Mouse (Mus musculus): Measurements from ENCODE around the gene Crygb. TPM values are rescaled to one million over a fixed set of nuclear protein-coding genes. Genes with fewer than 3 reads are reported as not detected.
A peak's percentile ranks its signal among the peaks of the same experiment; 100 is the strongest.

Gene Crygb
- polyA plus RNA-seq (2015; fragmentation: Nextera tagmentation; extraction: Ambion mirVana) = 0.34 TPM in 1 of 2 replicates, not detected in the other

DNA sequence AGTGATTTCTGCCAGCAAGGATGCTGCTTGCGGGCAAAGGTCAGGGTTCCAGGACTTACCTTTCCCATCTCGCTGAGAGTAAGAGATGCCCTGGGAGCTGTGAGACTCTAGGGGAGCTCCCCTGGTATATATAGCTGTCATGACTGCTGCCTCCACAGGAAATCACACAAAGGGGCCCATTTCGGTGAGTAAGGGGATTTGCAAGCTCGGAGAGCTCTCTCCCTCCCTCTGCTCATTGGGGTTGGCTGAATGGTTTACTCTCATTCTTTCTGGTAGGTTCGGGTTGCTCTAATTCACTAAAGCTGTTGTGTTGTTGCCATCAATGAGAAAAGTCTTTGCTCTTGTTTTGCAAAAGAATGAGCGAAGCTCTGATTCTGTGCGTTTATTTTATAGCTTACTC is at the start of gene Crygb:
Gene Crygb (minus strand): TSS at position 101 of the 400 bp plus-strand sequence.
- no peaks in the 10 kb centered on the region for H3K36me3 ChIP-seq
- H3K9me3 ChIP-seq = no peaks in the 10 kb centered on the region
- no peaks in the 10 kb centered on the region for H3K4me1 ChIP-seq (replicated peaks)
- WGBS = 32% methylated on average over 7 of the region's 7 CpGs
- H3K27me3 ChIP-seq = no peaks in the 10 kb centered on the region
- no peak for ATAC-seq (ENCODE audit: low FRiP score)
- H3K27ac ChIP-seq = no peak within 1 kb of the TSS
- no peak within 1 kb of the TSS for H3K4me3 ChIP-seq
- no peak within 1 kb of the TSS for H3K4me2 ChIP-seq
- H3K9ac ChIP-seq = no peak within 1 kb of the TSS

DNA sequence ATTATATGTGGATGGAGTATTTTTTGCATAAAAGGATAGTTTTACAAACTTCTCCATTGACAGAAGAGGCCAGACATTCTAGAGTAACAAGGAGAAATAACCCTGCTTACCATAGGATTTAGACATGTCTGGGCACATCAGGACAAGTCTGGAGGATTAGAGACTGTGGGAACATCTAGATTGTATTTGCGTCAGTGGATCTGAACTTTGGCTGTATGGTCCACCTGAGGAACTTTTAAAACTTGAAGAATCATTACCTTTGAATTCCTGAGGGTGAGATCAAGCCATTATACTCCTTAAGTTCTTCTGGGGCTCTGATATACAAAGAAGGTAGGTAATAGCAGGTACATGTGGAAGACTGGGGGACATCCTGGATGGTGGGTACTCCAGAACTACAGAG is 49.6 kb upstream of the Crygb start:
- 94% methylated on average over 1 of the region's 1 CpGs for WGBS
- ATAC-seq (ENCODE audit: low FRiP score) = no peak
- H3K36me3 ChIP-seq = no peaks in the 10 kb centered on the region
- H3K27ac ChIP-seq = no peak overlapping the region
- H3K4me1 ChIP-seq (replicated peaks) = no peaks in the 10 kb centered on the region
- H3K4me2 ChIP-seq = no peak overlapping the region
- H3K9ac ChIP-seq = no peak overlapping the region
- H3K9me3 ChIP-seq = no peaks in the 10 kb centered on the region
- no peak overlapping the region for H3K4me3 ChIP-seq
- H3K27me3 ChIP-seq = no peaks in the 10 kb centered on the region

DNA sequence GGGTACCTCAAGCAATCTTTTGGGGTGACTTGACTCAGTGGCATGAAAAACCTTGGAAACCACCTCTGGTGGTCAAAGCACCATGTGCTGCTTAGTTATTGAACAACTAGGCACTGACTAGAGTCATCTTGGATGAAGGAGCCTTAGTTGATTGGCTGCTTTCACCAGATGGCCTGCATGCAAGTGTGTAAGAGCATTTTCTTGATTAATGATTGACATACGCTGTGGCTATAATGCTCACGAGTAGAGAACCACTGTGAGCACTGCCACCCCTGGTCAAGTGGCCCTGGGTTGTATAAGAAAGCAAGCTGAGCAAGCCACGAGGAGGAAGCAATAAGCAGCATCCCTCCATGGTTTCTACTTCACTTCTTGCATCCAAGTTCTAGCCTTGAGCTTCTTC is 48.1 kb upstream of the Crygb start:
- H3K4me2 ChIP-seq = no peak overlapping the region
- 80% methylated on average over 3 of the region's 3 CpGs for WGBS
- H3K4me1 ChIP-seq (replicated peaks) = no peaks in the 10 kb centered on the region
- H3K27ac ChIP-seq = no peak overlapping the region
- no peak overlapping the region for H3K9ac ChIP-seq
- ATAC-seq (ENCODE audit: low FRiP score) = no peak
- H3K36me3 ChIP-seq = no peaks in the 10 kb centered on the region
- H3K9me3 ChIP-seq = no peaks in the 10 kb centered on the region
- H3K27me3 ChIP-seq = no peaks in the 10 kb centered on the region
- H3K4me3 ChIP-seq = no peak overlapping the region

DNA sequence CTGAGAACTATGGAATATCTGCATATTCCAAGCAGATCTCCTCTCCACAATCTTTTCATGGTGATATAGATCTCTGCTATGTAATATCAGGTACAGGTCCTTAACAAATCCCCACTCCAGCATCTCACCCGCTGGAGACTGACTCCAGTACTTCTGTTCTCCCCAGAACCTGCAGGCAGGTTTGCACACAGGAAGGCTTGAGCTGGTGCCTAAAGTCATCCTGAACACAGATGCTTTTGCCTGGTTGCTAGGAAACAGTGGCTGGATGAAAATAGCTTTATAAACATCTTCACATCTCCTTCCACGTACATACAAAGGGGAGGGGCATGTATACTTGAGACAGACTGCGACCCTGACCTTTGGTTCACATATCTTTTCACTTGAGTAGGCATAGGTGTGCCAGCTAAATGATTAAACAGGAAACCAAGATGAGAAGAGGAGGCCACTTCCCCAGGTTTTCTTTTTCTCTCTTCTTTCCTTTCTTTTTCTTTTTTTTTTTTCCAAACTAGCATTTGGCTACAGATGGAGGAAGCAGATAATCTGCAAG is 47.6 kb upstream of the Crygb start:
- no peaks in the 10 kb centered on the region for H3K4me1 ChIP-seq (replicated peaks)
- H3K9me3 ChIP-seq = no peaks in the 10 kb centered on the region
- no peak overlapping the region for H3K4me2 ChIP-seq
- H3K27ac ChIP-seq = no peak overlapping the region
- ATAC-seq (ENCODE audit: low FRiP score) = no peak
- no peak overlapping the region for H3K9ac ChIP-seq
- H3K27me3 ChIP-seq = no peaks in the 10 kb centered on the region
- WGBS = 82% methylated on average over 3 of the region's 3 CpGs
- no peak overlapping the region for H3K4me3 ChIP-seq
- no peaks in the 10 kb centered on the region for H3K36me3 ChIP-seq

DNA sequence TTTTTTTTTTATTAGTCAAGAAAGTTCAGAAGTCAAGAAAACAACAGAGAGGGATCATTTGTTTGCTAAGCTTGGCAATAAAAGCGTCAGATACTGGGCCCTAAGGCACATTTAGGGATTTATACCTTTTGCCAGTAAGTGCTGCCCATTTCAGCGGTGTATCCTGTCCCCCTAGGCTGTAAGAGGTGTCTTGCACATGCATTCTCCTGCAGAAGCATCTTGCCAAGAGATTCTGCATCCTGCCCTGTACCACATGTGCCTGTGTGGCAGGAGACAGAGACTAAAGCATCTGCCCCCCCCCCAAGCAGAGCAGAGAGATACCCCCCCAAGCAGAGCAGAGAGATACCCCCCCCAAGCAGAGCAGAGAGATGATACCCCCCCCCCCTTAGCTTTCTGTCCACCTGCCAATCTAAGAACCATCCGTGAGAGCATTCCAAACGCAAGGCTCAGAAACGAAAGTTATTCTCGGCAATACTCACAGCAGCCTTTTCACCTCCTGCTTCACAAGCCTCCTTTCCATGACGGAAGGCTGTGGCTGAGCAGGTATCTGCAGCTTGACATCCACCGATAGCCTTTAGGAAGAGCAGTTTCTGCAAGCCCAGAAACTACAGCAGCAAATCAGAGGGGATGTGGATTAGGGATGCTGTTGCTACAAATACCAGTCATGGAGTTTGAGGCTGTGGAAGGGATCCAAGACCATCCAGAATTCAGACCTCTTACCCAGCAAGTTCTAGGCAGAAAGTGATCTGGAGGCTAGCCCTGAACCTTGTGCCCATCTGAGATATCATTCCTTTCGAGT is 40.7 kb upstream of the Crygb start, which contains the start of gene D630023F18Rik:
Gene D630023F18Rik (minus strand): TSS at position 641 of the 799 bp plus-strand sequence.
- Histone ChIP-seq H3K27me3 (no peaks in the 10 kb centered on the region), H3K36me3 (no peaks in the 10 kb centered on the region), H3K27ac (no peak within 1 kb of the TSS), H3K4me1 (replicated peaks) (no peaks in the 10 kb centered on the region), H3K9me3 (no peaks in the 10 kb centered on the region), H3K4me2 (peak within 1 kb of the TSS; percentile 50), H3K4me3 (peak within 1 kb of the TSS; percentile 26; the same call in 1 of the 2 replicates), H3K9ac (no peak within 1 kb of the TSS; the same call in 1 of the 2 replicates)
- no peak for ATAC-seq (ENCODE audit: low FRiP score)
- 31% methylated on average over 9 of the region's 9 CpGs for WGBS

DNA sequence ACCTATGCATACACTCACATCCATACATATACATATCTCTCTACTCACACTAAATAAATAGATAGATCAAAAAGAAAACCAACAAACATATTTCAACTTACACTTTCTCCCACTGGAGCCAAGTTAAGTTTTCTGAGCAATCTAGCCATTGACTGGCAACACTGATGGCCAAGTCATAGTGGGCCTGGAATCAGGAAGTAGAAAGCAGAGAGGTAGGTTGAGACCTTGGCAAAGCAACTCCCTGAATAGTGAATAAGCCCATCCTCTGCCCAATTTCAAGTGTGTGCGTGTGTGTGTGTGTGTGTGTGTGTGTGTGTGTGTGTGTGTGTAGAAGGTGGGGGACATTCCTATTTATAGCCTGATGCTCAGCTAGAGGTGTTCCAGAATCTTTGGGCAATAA is 37.4 kb upstream of the Crygb start, which contains the start of gene Gm28845:
Gene Gm28845 (minus strand): TSS at position 121 of the 400 bp plus-strand sequence.
- Histone ChIP-seq H3K4me1 (replicated peaks) (no peaks in the 10 kb centered on the region), H3K27me3 (no peaks in the 10 kb centered on the region), H3K4me3 (no peak within 1 kb of the TSS), H3K9ac (no peak within 1 kb of the TSS), H3K27ac (no peak within 1 kb of the TSS), H3K36me3 (no peaks in the 10 kb centered on the region), H3K9me3 (no peaks in the 10 kb centered on the region), H3K4me2 (no peak within 1 kb of the TSS)
- WGBS = 78% methylated on average over 1 of the region's 1 CpGs
- no peak for ATAC-seq (ENCODE audit: low FRiP score)

DNA sequence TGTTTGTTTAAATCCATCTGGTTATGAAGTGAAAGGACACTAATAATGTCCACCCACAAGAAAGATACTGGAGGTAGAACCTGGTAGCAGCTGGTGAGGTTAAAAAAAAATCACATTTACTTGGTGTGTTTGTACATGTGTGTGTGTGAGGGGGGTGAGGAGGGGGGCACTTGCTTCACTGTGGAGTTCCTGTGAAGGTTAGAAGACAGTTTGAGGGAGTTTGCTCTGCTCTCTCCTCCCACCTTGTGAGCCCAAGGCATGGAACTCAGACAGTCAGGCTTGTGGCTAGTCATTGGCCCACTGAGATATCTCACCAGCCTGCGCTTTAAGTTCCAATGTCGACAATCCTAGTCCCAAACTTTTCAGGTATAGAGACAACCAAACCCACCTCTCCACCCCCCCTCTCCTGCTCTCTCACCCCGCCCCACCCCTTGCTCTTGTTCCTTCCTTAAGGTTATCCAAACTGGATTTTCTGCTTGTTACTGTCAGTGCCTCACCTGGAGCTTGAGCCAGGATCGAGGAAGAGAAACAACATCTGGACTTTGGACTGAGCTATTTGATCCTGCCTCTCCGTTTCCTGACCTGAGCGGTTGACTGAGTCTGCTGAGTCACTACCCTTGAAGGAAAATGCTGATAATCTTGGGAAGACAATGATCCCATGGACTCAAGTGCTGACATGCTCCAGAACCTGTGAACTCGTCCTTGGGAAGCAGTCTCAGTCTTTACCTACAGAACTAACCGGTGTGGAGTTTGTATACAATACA is 36.2 kb upstream of the Crygb start:
- H3K4me1 ChIP-seq (replicated peaks) = no peaks in the 10 kb centered on the region
- ATAC-seq (ENCODE audit: low FRiP score) = no peak
- H3K4me3 ChIP-seq = no peak overlapping the region
- no peak overlapping the region for H3K9ac ChIP-seq
- H3K27ac ChIP-seq = no peak overlapping the region
- H3K27me3 ChIP-seq = no peaks in the 10 kb centered on the region
- no peaks in the 10 kb centered on the region for H3K9me3 ChIP-seq
- H3K4me2 ChIP-seq = no peak overlapping the region
- 85% methylated on average over 8 of the region's 8 CpGs for WGBS
- no peaks in the 10 kb centered on the region for H3K36me3 ChIP-seq

DNA sequence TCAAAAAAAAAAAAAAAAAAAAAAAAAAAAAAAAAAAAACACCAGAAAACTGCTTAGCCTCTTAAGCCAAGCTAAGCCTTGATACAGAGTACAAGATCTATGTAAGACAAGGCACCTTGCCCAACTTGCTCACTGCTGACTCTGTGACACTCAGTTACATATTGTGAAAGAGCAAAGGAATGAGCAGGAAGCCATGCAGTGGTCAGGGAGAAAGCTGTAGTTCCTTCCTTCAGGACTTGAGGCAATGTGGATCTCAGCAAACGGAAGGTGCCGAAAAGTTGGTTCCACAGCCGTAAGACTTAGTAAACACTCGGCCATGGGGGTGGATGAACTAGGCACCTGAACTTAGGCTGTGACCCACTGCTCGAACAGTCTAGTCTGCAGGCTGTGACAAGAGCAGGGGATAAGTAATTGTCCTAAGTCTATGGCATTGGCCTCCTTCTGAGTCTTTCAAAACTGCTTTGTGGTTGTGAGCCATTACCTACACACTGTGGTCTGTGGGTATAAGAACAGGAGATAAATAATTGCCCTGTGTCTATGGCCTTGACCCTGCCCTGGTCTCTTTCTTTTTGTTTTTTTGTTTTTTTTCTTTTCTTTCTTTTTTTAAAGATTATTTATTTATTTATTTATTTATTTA is 31.6 kb upstream of the Crygb start:
- H3K4me2 ChIP-seq = no peak overlapping the region
- H3K36me3 ChIP-seq = no peaks in the 10 kb centered on the region

DNA sequence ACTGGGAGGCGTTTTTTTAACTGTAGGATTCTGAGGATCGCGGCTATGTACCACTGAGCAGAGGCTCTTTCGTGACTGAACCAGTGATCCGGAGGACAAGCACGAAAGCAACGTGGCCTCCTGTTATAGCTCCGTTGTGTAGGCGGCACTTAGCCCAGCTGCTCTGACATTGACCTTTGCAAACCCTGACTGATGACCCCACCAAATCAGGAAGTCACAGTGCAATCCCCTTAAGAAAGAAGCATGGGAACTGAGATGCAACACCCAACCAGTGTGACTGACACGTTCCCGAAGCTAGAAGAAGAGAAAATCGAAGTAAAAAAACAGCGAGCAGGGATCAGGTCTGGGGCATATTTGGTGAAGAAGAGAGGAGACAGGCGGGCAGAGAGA is 30.7 kb upstream of the Crygb start:
- H3K9me3 ChIP-seq = no peaks in the 10 kb centered on the region
- WGBS = 51% methylated on average over 14 of the region's 14 CpGs
- ATAC-seq (ENCODE audit: low FRiP score) = no peak
- H3K4me2 ChIP-seq = peak overlapping the region; percentile 43
- no peak overlapping the region for H3K9ac ChIP-seq
- H3K36me3 ChIP-seq = no peaks in the 10 kb centered on the region
- 0 out of 2 replicates have a peak overlapping the region, but pooled peaks have one; percentile 3 for H3K4me3 ChIP-seq
- no peak overlapping the region; the same call in 1 of the 2 replicates for H3K27ac ChIP-seq
- no peaks in the 10 kb centered on the region for H3K27me3 ChIP-seq
- peaks cover 8% of the 10 kb centered on the region for H3K4me1 ChIP-seq (replicated peaks)

More for the DNA sequence above, 31.6 kb upstream of the Crygb start:
- Histone ChIP-seq H3K4me1 (replicated peaks) (peaks cover 8% of the 10 kb centered on the region), H3K9ac (no peak overlapping the region), H3K9me3 (no peaks in the 10 kb centered on the region), H3K4me3 (no peak overlapping the region), H3K27ac (no peak overlapping the region), H3K27me3 (no peaks in the 10 kb centered on the region)
- 85% methylated on average over 5 of the region's 5 CpGs for WGBS
- ATAC-seq (ENCODE audit: low FRiP score) = no peak

DNA sequence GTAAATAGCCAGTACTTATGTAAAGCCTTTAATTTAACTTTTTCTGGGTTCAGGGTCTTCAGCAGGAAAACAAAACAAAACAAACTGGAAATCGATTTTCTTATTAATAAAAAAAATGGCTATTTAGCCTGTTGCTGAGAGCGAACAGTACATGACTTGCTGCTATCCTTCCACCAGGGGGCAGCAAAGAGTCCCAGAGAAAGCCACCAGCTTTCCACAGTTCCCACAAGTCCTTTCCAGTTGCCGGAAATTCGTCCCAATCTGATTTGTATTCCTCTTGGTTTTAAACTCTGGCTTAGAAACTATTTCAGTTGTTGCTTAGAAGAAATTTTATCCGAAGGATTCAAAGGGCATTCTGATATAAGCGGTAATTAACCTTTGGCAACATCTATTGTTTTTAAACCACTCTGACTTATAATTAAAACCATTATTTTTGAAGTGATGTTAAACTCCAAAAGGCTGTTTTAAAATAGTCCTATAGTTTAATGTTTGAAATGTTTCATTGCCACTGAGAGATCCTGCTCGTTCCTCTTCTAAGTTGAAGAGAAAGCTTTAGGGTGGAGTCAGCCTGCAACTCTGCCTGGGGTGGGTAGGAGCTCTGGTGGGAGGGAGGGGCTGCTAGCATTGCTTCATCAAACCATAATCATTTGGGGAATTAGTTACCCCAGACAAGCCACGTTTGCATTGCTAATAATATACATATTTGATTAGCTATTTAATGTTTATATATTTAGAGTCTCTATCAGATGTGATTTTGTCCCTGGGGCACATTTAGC is 30.1 kb upstream of the Crygb start:
- 14% methylated on average over 8 of the region's 8 CpGs for WGBS
- peak; percentile 75; the same call in 1 of the 2 replicates for ATAC-seq (ENCODE audit: low FRiP score)
- no peaks in the 10 kb centered on the region for H3K36me3 ChIP-seq
- H3K27ac ChIP-seq = no peak overlapping the region; the same call in 1 of the 2 replicates
- peak overlapping the region; percentile 43 for H3K4me2 ChIP-seq
- peaks cover 8% of the 10 kb centered on the region for H3K4me1 ChIP-seq (replicated peaks)
- H3K9ac ChIP-seq = no peak overlapping the region
- H3K4me3 ChIP-seq = 0 out of 2 replicates have a peak overlapping the region, but pooled peaks have one; percentile 3
- no peaks in the 10 kb centered on the region for H3K27me3 ChIP-seq
- no peaks in the 10 kb centered on the region for H3K9me3 ChIP-seq

DNA sequence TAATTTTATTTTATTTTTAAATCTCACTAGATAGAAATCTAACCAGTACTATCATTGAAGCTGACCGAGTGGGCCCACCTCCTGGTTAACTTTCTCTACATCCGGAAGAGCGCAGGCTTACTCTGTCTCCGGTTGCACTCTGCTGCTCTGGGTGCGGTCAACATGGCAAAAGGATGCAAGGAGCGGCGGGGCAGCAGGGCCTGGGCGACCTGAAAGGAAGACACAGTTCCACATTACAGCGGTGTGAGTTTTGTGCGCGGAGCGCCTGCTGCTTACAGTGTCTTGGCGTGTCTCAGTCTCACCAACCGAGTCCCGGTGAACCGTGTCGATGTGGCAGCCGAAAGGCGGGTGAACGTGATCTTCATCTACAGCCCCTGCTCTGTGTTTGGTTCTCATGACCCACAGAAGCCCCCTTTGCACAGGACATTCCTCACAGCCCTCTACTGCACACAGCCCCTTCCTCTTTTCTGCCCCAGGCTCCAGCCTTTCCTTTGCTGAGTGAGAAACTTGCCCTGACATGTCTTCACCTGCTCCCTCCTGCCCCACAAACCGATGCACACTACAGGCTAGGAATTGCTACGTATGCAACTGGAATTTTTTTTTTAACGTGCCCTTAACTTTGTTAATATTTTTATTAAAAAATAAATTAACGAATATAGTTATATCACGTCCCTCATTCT is 27.8 kb upstream of the Crygb start:
- Histone ChIP-seq H3K27ac (no peak overlapping the region), H3K4me1 (replicated peaks) (peaks cover 8% of the 10 kb centered on the region), H3K36me3 (no peaks in the 10 kb centered on the region), H3K9me3 (no peaks in the 10 kb centered on the region), H3K9ac (no peak overlapping the region), H3K4me2 (no peak overlapping the region), H3K27me3 (no peaks in the 10 kb centered on the region), H3K4me3 (no peak overlapping the region)
- WGBS = 80% methylated on average over 25 of the region's 25 CpGs
- no peak for ATAC-seq (ENCODE audit: low FRiP score)

All from hindbrain, embryonic 13.5 days (tissue).